Mouse (Mus musculus) ES-E14 (cell line): Measurements from ENCODE around the gene Gm5799. TPM values are rescaled to one million over a fixed set of nuclear protein-coding genes. Genes with fewer than 3 reads are reported as not detected.
"Not testable (repeated sequence)": the region's sequence is repeated elsewhere in the genome, so short reads cannot be mapped to it uniquely, and the experiment has no call there.

Source experiments
- DNase-seq: peaks from one replicate; pipeline ENCODE4 v3.0.0-alpha.2; 2013; ENCODE audit warnings: low read depth, low spot score
- H3K27ac ChIP-seq: 2 replicates; pipeline ENCODE4 v1.5.1; 2012; ENCODE audit warnings: low read depth, mild to moderate bottlenecking, low read length, moderate library complexity, mixed read lengths; ENCODE audit not compliant: poor library complexity, insufficient read depth, severe bottlenecking
- H3K36me3 ChIP-seq: 2 replicates; pipeline ENCODE4 v1.6.1; 2012; ENCODE audit warnings: mild to moderate bottlenecking, low read length, moderate library complexity, mixed read lengths; ENCODE audit not compliant: control insufficient read depth, poor library complexity, insufficient read depth, severe bottlenecking
- H3K4me1 ChIP-seq, 2 experiments: fragments of 150-350 bp in 1 of 2; sonication (generic) in 1 of 2; 2 replicates each; pipeline ENCODE4 v1.6.1; 2012; ENCODE audit warnings: low read length in 2 of 2, mild to moderate bottlenecking in 1 of 2, mixed read lengths in 1 of 2; ENCODE audit not compliant: control insufficient read depth in 2 of 2, insufficient read depth in 2 of 2, poor library complexity in 1 of 2
- H3K4me3 ChIP-seq, 2 experiments: fragments of 150-350 bp in 1 of 2; sonication (generic) in 1 of 2; 2 replicates each; pipeline ENCODE4 v1.5.1; 2012; ENCODE audit warnings: low read length in 2 of 2, low read depth in 1 of 2, mild to moderate bottlenecking in 1 of 2, mixed read lengths in 1 of 2; ENCODE audit not compliant: insufficient read depth in 1 of 2, poor library complexity in 1 of 2, severe bottlenecking in 1 of 2
- H3K9ac ChIP-seq: 2 replicates; pipeline ENCODE4 v1.6.1; 2012; ENCODE audit warnings: low read depth, mild to moderate bottlenecking, low read length, mixed read lengths; ENCODE audit not compliant: poor library complexity, insufficient read depth, severe bottlenecking
- H3K9me3 ChIP-seq: fragments of 150-350 bp; sonication (generic); 2 replicates; pipeline ENCODE4 v1.6.1; 2012; ENCODE audit warnings: low read depth, mild to moderate bottlenecking, low read length; ENCODE audit not compliant: control insufficient read depth, insufficient read depth
- in situ Hi-C, 2 experiments: fragments of 600-800 bp; cut with MboI; formaldehyde crosslinking; loops; one replicate each; pipeline ENCODE4 v1.15.1; 2025; ENCODE audit warnings: low sequenced_read_pairs in 2 of 2, inconsistent platforms in 1 of 2; ENCODE audit not compliant: unreplicated experiment in 2 of 2
- total RNA-seq: library from RNA; depleted of rRNA; stranded (reverse); fragments of 300-350 nt; gene quantifications from 2 replicates; pipeline ENCODE4 v1.2.3, GENCODE M21; 2012; rRNA removed

Gm5799 gene
- total RNA-seq, 1 experiment = not detected

DNA sequence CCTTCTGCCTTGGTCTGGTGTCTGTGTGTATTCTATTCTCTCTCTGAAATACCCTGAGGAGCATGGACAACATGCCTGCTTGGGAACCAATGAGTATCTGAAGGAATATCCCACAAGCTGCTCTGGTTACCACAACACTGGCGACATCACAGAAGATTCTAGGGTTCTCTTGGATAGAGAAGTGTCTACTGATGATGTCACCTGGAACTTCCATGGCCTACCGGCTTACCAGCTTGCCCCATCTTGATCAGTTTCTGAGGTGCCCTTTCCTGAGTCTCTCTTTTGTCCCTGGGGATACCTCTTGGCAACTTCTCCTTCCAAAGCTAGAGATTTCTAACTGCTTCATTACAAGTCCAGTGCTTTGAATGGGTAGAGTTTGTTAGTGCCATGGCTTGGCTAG, 35.7 kb downstream of the Gm5799 start, which contains the start of gene Gm17654:
Gm17654 (minus strand) TSS at position 101 of the 400 bp plus-strand sequence.
- H3K4me1 ChIP-seq, H3K4me3 ChIP-seq, DNase-seq, H3K27ac ChIP-seq, H3K9ac ChIP-seq, in situ Hi-C loops, H3K9me3 ChIP-seq, H3K36me3 ChIP-seq: not testable (repeated sequence)

Other genes with a start within 250 kb of the Gm5799 start
- gene Gm8127, start 249.7 kb upstream of the Gm5799 start, total RNA-seq = not detected in 2 replicates
- gene 1700001F09Rik, start 195.8 kb upstream of the Gm5799 start, total RNA-seq = not detected in 2 replicates
- not detected in 2 replicates for gene Gm8138, start 127.2 kb upstream of the Gm5799 start, total RNA-seq
- not detected in 2 replicates for gene Gm17654, start 35.6 kb downstream of the Gm5799 start, total RNA-seq
- not detected in 2 replicates for gene Gm10375, start 64.4 kb downstream of the Gm5799 start, total RNA-seq
- gene Gm8165, start 133.6 kb downstream of the Gm5799 start, total RNA-seq = not detected in 2 replicates
- 0.42 and 1.3 TPM in 2 replicates for gene Gm7324, start 154.3 kb downstream of the Gm5799 start, total RNA-seq
- not detected in 2 replicates for gene Gm16506, start 183.9 kb downstream of the Gm5799 start, total RNA-seq
- gene Gm6526, start 204.3 kb downstream of the Gm5799 start, total RNA-seq = not detected in 2 replicates
- gene Gm8180, start 241.2 kb downstream of the Gm5799 start, total RNA-seq = not detected in 2 replicates